Mouse (Mus musculus) intestine, postnatal 0 days (tissue): ENCODE measurements around the gene Jtb. TPM values are rescaled to one million over a fixed set of nuclear protein-coding genes. Genes with fewer than 3 reads are reported as not detected.

Source experiments
- ATAC-seq: fragments of 200-750 bp; cut with Nextera tagmentation; 2 replicates; pipeline ENCODE4 v1.8.0; 2017; ENCODE audit warnings: mild to moderate bottlenecking, moderate TSS enrichment, moderate library complexity
- H3K27ac ChIP-seq: fragments of 300-500 bp; sonication (generic); 2 replicates; pipeline ENCODE4 v1.5.1; 2014; ENCODE audit warnings: mild to moderate bottlenecking, low read depth, low read length, moderate library complexity
- H3K27me3 ChIP-seq: fragments of 300-500 bp; sonication (generic); replicated peaks from 2 replicates; pipeline ENCODE4 v1.6.1; 2014; ENCODE audit warnings: low read length, mixed read lengths; ENCODE audit not compliant: control insufficient read depth, insufficient read depth
- H3K36me3 ChIP-seq: fragments of 300-500 bp; sonication (generic); 2 replicates; pipeline ENCODE4 v1.6.1; 2014; ENCODE audit warnings: mild to moderate bottlenecking, moderate library complexity; ENCODE audit not compliant: control insufficient read depth, insufficient read depth
- H3K4me1 ChIP-seq: fragments of 300-500 bp; sonication (generic); replicated peaks from 2 replicates; pipeline ENCODE4 v1.6.1; 2014; ENCODE audit warnings: antibody characterized with exemption, low read length, mixed read lengths; ENCODE audit not compliant: control insufficient read depth, insufficient read depth
- H3K4me2 ChIP-seq: fragments of 300-500 bp; sonication (generic); replicated peaks from 2 replicates; pipeline ENCODE4 v1.6.1; 2014; ENCODE audit warnings: low read depth, mild to moderate bottlenecking, moderate library complexity
- H3K4me3 ChIP-seq: fragments of 300-500 bp; sonication (generic); 2 replicates; pipeline ENCODE4 v1.5.1; 2014; ENCODE audit warnings: low read depth, low read length
- H3K9ac ChIP-seq: fragments of 300-500 bp; sonication (generic); 2 replicates; pipeline ENCODE4 v1.6.1; 2014; ENCODE audit warnings: mild to moderate bottlenecking, low read depth, low read length
- H3K9me3 ChIP-seq: fragments of 300-500 bp; sonication (generic); 2 replicates; pipeline ENCODE4 v1.6.1; 2016; ENCODE audit warnings: mixed run types; ENCODE audit not compliant: control insufficient read depth
- CTCF ChIP-seq: sonication (generic); IDR thresholded peaks from 2 replicates; pipeline ENCODE4 v1.5.1; 2016; ENCODE audit warnings: low read depth, mild to moderate bottlenecking, control low read depth, antibody characterized with exemption, moderate library complexity
- WGBS: fragments of 180-500 bp; shearing (Covaris S2); extraction: QIAGEN DNeasy Blood & Tissue Kit; methylation state at CpG from one replicate; pipeline ENCODE4 v1.1.7; 2014; 5-methylcytosine and 5-hydroxymethylcytosine counted together
- polyA plus RNA-seq: library from polyadenylated mRNA; unstranded; fragments of >200 nt; fragmentation: Nextera tagmentation; extraction: Ambion mirVana; gene quantifications from 2 replicates; pipeline ENCODE4 v1.2.1, GENCODE M21; 2015

The Jtb gene
- polyA plus RNA-seq, 1 experiment from 2014 or later, result 169 TPM

- peak overlapping the region; percentile 65 for H3K4me2 ChIP-seq
- H3K9ac ChIP-seq, result peak overlapping the region; percentile 84
- H3K27me3 ChIP-seq, result no peaks in the 10 kb centered on the region
- H3K4me3 ChIP-seq, result peak overlapping the region; percentile 69
- peaks cover 28% of the 10 kb centered on the region for H3K36me3 ChIP-seq
- 0 out of 2 replicates have a peak, but pooled peaks cover 7% of the 10 kb centered on the region for H3K4me1 ChIP-seq
- TF ChIP-seq CTCF, result no peak
- 5% methylated on average over 5 of the region's 5 CpGs for WGBS
- ATAC-seq, result no peak
- H3K27ac ChIP-seq, result no peak overlapping the region; the same call in 1 of the 2 replicates
- H3K9me3 ChIP-seq, result no peaks in the 10 kb centered on the region
These were observed 18.7 kb upstream of the Jtb start for GRCm38 (mm10) chr3:90212723-90213122.

- H3K9me3 ChIP-seq, result no peaks in the 10 kb centered on the region
- H3K4me2 ChIP-seq, result peak within 1 kb of the TSS; percentile 65
- peak; percentile 89 for ATAC-seq
- peak within 1 kb of the TSS; percentile 84 for H3K9ac ChIP-seq
- H3K27me3 ChIP-seq, result no peaks in the 10 kb centered on the region
- H3K27ac ChIP-seq, result peak within 1 kb of the TSS; percentile 68
- no peak for TF ChIP-seq CTCF
- peak within 1 kb of the TSS; percentile 69 for H3K4me3 ChIP-seq
- under 1% methylated on average over 42 of the region's 42 CpGs for WGBS
- 0 out of 2 replicates have a peak, but pooled peaks cover 7% of the 10 kb centered on the region for H3K4me1 ChIP-seq
- peaks cover 21% of the 10 kb centered on the region for H3K36me3 ChIP-seq
These were observed 18.0 kb upstream of the Jtb start, which contains the start of the genes Rps27 and Rab13 for GRCm38 (mm10) chr3:90213377-90213866. Gene Rps27, minus strand, starts transcription at chr3:90213651. Gene Rab13, plus strand, starts transcription at chr3:90213695.

GRCm38 (mm10) chr3:90213956-90214684 lies 17.3 kb upstream of the Jtb start:
- Histone ChIP-seq H3K4me1 (0 out of 2 replicates have a peak, but pooled peaks cover 7% of the 10 kb centered on the region), H3K36me3 (peaks cover 18% of the 10 kb centered on the region), H3K27me3 (no peaks in the 10 kb centered on the region), H3K4me2 (peak overlapping the region; percentile 65), H3K4me3 (peak overlapping the region; percentile 69), H3K9ac (peak overlapping the region; percentile 84; the same call in 1 of the 2 replicates), H3K9me3 (no peaks in the 10 kb centered on the region), H3K27ac (no peak overlapping the region)
- 12% methylated on average over 12 of the region's 12 CpGs for WGBS
- 0 out of 2 replicates have a peak, but pooled peaks have one; percentile 26 for ATAC-seq
- TF ChIP-seq CTCF, result no peak

GRCm38 (mm10) chr3:90215825-90216380 lies 15.5 kb upstream of the Jtb start:
- Histone ChIP-seq H3K36me3 (peaks cover 14% of the 10 kb centered on the region), H3K4me1 (0 out of 2 replicates have a peak, but pooled peaks cover 7% of the 10 kb centered on the region), H3K4me3 (no peak overlapping the region), H3K9me3 (no peaks in the 10 kb centered on the region), H3K27me3 (no peaks in the 10 kb centered on the region), H3K27ac (no peak overlapping the region), H3K4me2 (no peak overlapping the region), H3K9ac (no peak overlapping the region)
- WGBS, result 47% methylated on average over 1 of the region's 1 CpGs
- peak; percentile 53 for TF ChIP-seq CTCF
- no peak for ATAC-seq

DNA sequence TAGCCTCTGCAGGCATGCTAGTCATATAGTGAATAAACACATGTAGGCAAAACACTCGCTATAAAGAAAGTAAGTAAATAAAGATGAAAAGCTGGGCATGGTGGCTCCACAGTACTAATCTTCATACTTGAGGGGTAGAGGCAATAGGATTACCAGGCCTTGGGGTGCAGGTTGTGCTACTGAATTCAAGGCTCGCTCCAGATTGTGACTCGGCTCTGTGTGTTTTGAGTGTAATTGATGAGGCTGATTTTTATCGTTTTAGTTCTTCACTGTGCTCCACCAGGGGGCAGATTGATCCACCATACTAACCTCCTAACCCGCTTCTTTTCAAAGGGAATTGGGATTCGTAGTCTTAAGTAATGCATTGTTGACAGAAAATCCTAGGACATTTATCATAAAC lies 11.3 kb upstream of the Jtb start:
- peak; percentile 86 for TF ChIP-seq CTCF
- peaks cover 5% of the 10 kb centered on the region; the same call in 1 of the 2 replicates for H3K36me3 ChIP-seq
- peak overlapping the region; percentile 49 for H3K4me3 ChIP-seq
- H3K9ac ChIP-seq, result peak overlapping the region; percentile 70; the same call in 1 of the 2 replicates
- peak overlapping the region; percentile 75 for H3K4me2 ChIP-seq
- H3K27ac ChIP-seq, result peak overlapping the region; percentile 65
- H3K27me3 ChIP-seq, result no peaks in the 10 kb centered on the region
- H3K4me1 ChIP-seq, result no peaks in the 10 kb centered on the region
- 8% methylated on average over 6 of the region's 6 CpGs for WGBS
- peak; percentile 44; the same call in 1 of the 2 replicates for ATAC-seq
- H3K9me3 ChIP-seq, result no peaks in the 10 kb centered on the region

DNA sequence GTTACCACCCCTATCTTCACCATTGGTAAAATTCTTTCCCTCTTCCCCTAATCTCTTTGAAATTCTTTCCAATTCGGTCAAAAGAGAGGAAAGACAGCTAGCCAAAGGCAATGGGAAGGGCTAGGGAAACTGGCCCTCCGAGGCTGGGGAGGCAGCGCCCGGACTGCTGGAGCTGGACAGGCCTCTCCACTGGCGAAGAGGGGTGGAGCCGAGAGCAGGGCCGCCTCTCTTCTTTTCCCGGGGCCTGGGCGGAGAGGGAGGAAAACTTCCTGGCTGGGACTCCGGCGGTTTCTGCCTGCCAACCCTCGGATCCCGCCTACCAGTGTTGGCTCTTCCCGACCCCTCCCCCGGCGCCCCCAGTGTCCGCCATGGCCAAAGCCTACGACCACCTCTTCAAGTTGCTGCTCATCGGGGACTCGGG lies 10.9 kb upstream of the Jtb start:
- Histone ChIP-seq H3K27ac (peak overlapping the region; percentile 65), H3K36me3 (peaks cover 7% of the 10 kb centered on the region), H3K9me3 (no peaks in the 10 kb centered on the region), H3K4me1 (no peaks in the 10 kb centered on the region), H3K4me2 (peak overlapping the region; percentile 75), H3K9ac (peak overlapping the region; percentile 70), H3K4me3 (peak overlapping the region; percentile 49), H3K27me3 (no peaks in the 10 kb centered on the region)
- ATAC-seq, result peak; percentile 69
- TF ChIP-seq CTCF, result no peak
- WGBS, result 0% methylated on average over 18 of the region's 20 CpGs
